Mouse (Mus musculus) sigmoid colon, adult 10 weeks (tissue): ENCODE measurements around the gene Hist1h2bm. TPM values are rescaled to one million over a fixed set of nuclear protein-coding genes. Genes with fewer than 3 reads are reported as not detected.

Source experiments
- polyA plus RNA-seq: library from polyadenylated mRNA; stranded (reverse); fragments of 350-450 nt; fragmentation: Illumina TruSeq; extraction: RNeasy Lipid Tissue Mini Kit (QIAGEN cat#74804); gene quantifications from one replicate; pipeline ENCODE4 v1.2.3, GENCODE M21; 2014; ENCODE audit warnings: low read depth, low replicate concordance

Gene Hist1h2bm
- not detected for polyA plus RNA-seq

DNA sequence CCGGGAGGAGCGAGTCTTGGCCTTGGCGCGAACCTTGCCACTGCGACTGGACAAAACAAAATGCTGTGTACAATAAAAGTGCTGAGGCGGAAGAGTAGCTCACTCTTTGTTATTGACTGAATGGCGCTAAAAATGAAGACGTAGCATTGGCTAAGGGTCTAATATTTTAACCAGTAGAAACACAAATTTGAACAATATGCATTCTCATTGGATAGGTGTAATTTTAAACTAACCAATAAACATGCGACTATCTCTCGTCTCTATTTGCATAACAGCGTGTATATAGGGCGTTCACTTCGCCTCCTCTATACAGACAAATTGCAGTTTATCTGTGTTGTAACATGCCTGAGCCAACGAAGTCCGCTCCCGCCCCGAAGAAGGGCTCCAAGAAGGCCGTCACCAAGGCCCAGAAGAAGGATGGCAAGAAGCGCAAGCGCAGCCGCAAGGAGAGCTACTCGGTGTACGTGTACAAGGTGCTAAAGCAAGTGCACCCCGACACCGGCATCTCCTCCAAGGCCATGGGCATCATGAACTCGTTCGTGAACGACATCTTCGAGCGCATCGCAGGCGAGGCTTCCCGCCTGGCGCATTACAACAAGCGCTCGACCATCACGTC is at the start of gene Hist1h2bm:
TSS of gene Hist1h2bm (plus strand) at position 288 of the 616 bp plus-strand sequence.

DNA sequence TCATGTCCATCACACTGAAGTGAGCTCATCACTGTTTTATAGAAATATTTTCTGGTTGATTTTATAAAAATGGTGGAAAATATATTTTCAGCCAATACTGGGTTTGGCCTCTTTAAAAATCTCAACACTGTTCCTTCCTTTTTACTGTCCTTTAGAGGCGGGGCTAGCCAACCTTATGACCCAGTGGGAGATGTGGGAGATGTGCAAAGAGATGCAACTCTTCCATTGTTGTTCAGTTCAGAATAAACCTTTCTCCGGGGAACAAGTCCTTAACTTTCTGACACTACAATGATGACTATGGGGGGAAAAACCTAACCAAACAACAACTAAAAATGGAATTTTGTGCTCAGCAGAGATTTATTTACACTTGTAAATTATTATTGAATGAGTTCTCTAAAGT is 44.5 kb upstream of the Hist1h2bm start, which contains the start of gene Olfr1360:
TSS of gene Olfr1360 (minus strand) at position 101 of the 400 bp plus-strand sequence.

DNA sequence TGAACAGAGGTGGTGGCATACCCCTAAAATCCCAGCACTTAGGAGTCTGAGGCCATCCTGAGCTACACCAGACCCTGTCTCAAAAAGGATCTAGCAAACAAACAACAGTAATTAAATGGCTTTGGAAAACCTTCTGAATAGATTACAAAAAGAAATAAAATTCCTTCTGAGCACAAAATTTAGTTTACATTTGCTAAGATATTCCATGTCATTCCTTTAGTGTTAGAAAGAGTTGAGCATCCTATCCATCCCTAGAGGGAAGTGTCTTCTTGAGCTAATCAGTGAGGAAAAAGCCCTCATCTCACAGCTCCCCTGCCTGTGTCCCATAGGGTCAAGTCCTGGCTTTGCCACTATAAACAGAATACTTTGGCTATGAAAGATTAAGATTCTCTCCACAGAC is 24.0 kb upstream of the Hist1h2bm start, which contains the start of gene Olfr1359:
TSS of gene Olfr1359 (plus strand) at position 301 of the 400 bp plus-strand sequence.

DNA sequence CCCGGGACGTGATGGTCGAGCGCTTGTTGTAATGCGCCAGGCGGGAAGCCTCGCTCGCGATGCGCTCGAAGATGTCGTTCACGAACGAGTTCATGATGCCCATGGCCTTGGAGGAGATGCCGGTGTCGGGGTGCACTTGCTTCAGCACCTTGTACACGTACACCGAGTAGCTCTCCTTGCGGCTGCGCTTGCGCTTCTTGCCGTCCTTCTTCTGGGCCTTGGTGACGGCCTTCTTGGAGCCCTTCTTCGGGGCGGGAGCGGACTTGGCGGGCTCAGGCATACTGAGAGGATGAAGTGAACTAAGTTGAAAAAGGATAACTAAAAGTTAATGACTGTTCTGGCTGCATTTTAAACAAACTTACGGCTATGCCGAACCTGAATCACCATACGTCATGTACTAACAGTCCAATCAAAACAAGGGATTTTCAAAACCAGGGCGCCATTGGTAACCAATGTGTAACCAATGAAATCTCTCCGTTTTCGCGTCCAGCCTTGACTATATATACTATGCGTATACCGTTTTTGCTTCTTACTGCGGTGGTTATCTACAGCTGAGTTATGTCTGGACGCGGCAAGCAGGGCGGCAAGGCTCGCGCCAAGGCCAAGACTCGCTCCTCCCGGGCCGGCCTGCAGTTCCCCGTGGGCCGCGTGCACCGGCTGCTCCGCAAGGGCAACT is 5.8 kb upstream of the Hist1h2bm start, which contains the start of the genes Hist1h2bl and Hist1h2ai:
TSS of gene Hist1h2bl (minus strand) at position 280 of the 676 bp plus-strand sequence.
TSS of gene Hist1h2ai (plus strand) at position 559 of the 676 bp plus-strand sequence.

DNA sequence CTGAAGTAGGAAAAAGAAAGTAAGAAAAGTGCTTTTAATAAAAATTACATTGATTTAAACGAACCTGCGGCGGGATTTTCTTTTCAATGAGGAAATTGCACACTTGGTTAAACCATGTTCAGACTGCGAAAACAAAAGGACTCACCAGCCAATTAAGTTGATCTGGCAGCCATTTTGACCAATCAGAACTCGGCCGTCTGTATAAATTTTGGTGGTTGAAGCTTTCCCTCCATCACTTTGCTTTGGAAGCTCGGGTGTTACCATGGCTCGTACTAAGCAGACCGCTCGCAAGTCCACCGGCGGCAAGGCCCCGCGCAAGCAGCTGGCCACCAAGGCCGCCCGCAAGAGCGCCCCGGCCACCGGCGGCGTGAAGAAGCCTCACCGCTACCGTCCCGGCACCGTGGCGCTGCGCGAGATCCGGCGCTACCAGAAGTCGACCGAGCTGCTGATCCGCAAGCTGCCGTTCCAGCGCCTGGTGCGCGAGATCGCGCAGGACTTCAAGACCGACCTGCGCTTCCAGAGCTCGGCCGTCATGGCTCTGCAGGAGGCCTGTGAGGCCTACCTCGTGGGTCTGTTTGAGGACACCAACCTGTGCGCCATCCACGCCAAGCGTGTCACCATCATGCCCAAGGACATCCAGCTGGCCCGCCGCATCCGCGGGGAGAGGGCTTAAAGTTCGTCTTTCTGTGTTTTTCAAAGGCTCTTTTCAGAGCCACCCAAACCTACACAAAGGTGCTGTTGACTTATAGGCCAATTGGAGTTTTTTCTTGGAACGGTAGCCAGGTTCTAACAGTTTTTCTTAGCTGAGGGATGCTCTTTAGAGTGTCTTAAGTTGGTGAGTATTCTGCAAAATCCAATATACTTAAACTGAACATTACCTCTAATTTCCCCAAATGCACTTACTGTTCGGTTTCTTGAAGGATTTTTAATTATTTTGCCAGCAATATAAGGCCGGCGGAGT is 4.2 kb upstream of the Hist1h2bm start, which contains the start of gene Hist1h3h:
TSS of gene Hist1h3h (plus strand) at position 263 of the 961 bp plus-strand sequence.

DNA sequence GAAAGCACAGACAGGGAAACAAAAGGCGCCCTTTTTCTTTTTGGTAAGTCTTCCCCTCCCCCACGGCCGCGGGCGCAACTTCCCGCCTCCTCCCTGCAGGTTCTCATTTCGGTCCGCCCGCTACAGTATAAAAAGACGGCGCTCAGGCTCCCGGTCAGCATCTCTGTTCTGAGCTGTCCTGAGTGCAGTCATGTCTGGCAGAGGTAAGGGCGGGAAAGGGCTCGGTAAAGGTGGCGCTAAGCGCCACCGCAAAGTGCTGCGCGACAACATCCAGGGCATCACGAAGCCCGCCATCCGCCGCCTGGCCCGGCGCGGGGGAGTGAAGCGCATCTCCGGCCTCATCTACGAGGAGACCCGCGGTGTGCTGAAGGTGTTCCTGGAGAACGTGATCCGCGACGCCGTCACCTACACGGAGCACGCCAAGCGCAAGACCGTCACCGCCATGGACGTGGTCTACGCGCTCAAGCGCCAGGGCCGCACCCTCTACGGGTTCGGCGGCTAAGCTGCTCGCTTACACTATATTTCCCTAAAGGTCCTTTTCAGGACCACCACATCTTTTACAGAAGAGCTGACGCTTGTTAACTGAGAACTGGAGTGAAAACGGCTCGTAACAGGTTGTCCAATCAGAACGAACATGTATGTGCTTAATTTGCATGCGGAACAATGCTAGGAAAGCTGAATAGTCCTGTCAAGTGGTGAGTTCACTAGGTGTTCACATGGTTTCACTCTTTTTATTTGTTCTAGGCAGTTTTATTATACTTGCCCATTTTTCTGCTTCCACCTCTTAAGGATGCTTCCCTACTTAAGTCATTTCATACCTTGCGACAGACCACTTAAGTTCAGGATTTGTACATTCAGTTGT is 13.3 kb downstream of the Hist1h2bm start, which contains the start of gene Hist1h4j:
TSS of gene Hist1h4j (plus strand) at position 159 of the 862 bp plus-strand sequence.

DNA sequence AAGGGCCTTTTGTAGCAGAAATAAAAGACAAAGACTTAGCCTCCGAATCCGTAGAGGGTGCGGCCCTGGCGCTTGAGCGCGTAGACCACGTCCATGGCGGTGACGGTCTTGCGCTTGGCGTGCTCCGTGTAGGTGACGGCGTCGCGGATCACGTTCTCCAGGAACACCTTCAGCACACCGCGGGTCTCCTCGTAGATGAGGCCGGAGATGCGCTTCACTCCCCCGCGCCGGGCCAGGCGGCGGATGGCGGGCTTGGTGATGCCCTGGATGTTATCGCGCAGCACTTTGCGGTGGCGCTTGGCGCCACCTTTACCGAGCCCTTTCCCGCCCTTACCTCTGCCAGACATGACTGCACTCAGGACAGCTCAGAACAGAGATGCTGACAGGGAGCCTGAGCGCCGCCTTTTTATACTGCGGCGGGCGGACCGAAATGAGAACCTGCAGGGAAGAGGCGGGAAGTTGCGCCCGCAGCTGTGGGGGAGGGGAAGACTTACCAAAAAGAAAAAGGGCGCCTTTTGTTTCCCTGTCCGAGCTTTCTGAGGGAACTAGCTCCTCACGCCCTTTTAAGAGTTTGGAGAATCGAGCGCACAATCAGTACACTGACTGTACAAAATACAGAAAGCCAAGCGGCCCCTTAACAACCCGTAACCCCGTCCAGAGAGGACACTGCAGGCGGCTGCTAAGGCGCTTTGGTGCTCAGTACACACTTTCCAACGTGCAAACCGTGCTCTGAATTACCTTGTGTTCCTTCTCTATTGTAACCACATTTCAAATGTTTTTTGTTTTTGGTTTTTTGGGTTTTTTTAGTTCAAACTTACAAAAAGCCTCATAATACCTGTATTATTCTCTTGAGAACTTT is 28.5 kb downstream of the Hist1h2bm start, which contains the start of gene Hist1h4k:
TSS of gene Hist1h4k (minus strand) at position 347 of the 859 bp plus-strand sequence.

DNA sequence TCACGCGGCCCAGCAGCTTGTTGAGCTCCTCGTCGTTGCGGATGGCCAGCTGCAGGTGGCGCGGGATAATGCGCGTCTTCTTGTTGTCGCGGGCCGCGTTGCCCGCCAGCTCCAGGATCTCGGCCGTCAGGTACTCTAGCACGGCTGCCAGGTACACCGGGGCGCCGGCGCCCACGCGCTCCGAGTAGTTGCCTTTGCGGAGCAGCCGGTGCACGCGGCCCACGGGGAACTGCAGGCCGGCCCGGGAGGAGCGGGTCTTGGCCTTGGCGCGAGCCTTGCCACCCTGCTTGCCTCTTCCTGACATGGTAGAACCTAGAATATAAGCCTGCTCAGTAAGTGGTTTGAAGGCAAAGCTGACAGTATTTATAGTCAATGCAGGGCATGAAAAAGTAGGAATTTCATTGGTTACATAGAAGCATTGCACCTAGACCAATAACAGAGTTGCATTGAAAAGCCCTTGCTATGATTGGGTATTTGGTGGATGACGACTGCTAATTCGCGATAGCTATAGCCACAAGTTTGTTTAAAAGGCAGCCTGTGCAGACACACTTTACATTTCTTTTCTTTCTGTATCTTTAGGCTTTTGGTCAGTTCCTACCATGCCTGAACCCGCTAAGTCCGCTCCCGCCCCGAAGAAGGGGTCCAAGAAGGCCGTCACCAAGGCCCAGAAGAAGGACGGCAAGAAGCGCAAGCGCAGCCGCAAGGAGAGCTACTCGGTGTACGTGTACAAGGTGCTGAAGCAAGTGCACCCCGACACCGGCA is 31.9 kb downstream of the Hist1h2bm start, which contains the start of the genes Hist1h2ak and Hist1h2bn:
TSS of gene Hist1h2ak (minus strand) at position 304 of the 762 bp plus-strand sequence.
TSS of gene Hist1h2bn (plus strand) at position 600 of the 762 bp plus-strand sequence.

Other genes with a start within 250 kb of the Hist1h2bm start
- gene Zkscan4, start 243.1 kb upstream of the Hist1h2bm start, polyA plus RNA-seq = 0.98 TPM
- not detected for gene Gm10065, start 242.6 kb upstream of the Hist1h2bm start, polyA plus RNA-seq
- 4.5 TPM for gene AK157302, start 226.8 kb upstream of the Hist1h2bm start, polyA plus RNA-seq
- not detected for gene Gm11273, start 220.6 kb upstream of the Hist1h2bm start, polyA plus RNA-seq
- 33.2 TPM for gene Zkscan8, start 190.9 kb upstream of the Hist1h2bm start, polyA plus RNA-seq
- not detected for gene Olfr1366, start 179.2 kb upstream of the Hist1h2bm start, polyA plus RNA-seq
- not detected for gene Olfr1535, start 162.2 kb upstream of the Hist1h2bm start, polyA plus RNA-seq
- gene Olfr1364, start 140.3 kb upstream of the Hist1h2bm start, polyA plus RNA-seq = not detected
- gene Olfr1362, start 108.0 kb upstream of the Hist1h2bm start, polyA plus RNA-seq = not detected
- not detected for gene Olfr11, start 79.5 kb upstream of the Hist1h2bm start, polyA plus RNA-seq
- gene Olfr1361, start 58.7 kb upstream of the Hist1h2bm start, polyA plus RNA-seq = not detected
- gene Olfr1360, start 44.6 kb upstream of the Hist1h2bm start, polyA plus RNA-seq = not detected
- not detected for gene Olfr1359, start 23.9 kb upstream of the Hist1h2bm start, polyA plus RNA-seq
- gene Hist1h2bl, start 5.9 kb upstream of the Hist1h2bm start, polyA plus RNA-seq = not detected
- gene Hist1h2ai, start 5.6 kb upstream of the Hist1h2bm start, polyA plus RNA-seq = not detected
- gene Hist1h3h, start 4.4 kb upstream of the Hist1h2bm start, polyA plus RNA-seq = not detected
- 4.2 TPM for gene Hist1h4j, start 13.0 kb downstream of the Hist1h2bm start, polyA plus RNA-seq
- not detected for gene Hist1h4k, start 28.5 kb downstream of the Hist1h2bm start, polyA plus RNA-seq
- not detected for gene Hist1h2ak, start 31.8 kb downstream of the Hist1h2bm start, polyA plus RNA-seq
- gene Hist1h2bn, start 32.1 kb downstream of the Hist1h2bm start, polyA plus RNA-seq = not detected
- not detected for gene Hist1h1b, start 58.6 kb downstream of the Hist1h2bm start, polyA plus RNA-seq
- gene Hist1h3i, start 61.3 kb downstream of the Hist1h2bm start, polyA plus RNA-seq = not detected
- gene Hist1h2an, start 65.2 kb downstream of the Hist1h2bm start, polyA plus RNA-seq = not detected
- gene Hist1h2bp, start 65.4 kb downstream of the Hist1h2bm start, polyA plus RNA-seq = not detected
- 1.1 TPM for gene Hist1h2bq, start 88.2 kb downstream of the Hist1h2bm start, polyA plus RNA-seq
- gene Hist1h2ao, start 88.4 kb downstream of the Hist1h2bm start, polyA plus RNA-seq = not detected
- gene Hist1h4m, start 89.7 kb downstream of the Hist1h2bm start, polyA plus RNA-seq = not detected
- not detected for gene Hist1h4n, start 110.2 kb downstream of the Hist1h2bm start, polyA plus RNA-seq
- not detected for gene Hist1h2ap, start 111.5 kb downstream of the Hist1h2bm start, polyA plus RNA-seq
- gene Hist1h2br, start 111.7 kb downstream of the Hist1h2bm start, polyA plus RNA-seq = 5.3 TPM
- 1.9 TPM for gene Zfp184, start 223.1 kb downstream of the Hist1h2bm start, polyA plus RNA-seq